Mouse (Mus musculus) heart, postnatal 14 days (tissue): ENCODE measurements around the gene Prps1l1. TPM values are rescaled to one million over a fixed set of nuclear protein-coding genes. Genes with fewer than 3 reads are reported as not detected.

Experiments used
- DNase-seq, 2 experiments: peaks; one replicate each; pipeline ENCODE4 v3.0.0; 2021 to 2022
- intact Hi-C: fragments of 180-260 bp; cut with DNase I; formaldehyde crosslinking; loops from one replicate; pipeline ENCODE4 v1.15.1; 2025
- total RNA-seq, 2 experiments: library from RNA; stranded (reverse); gene quantifications; 2 replicates each; pipeline ENCODE4 v1.2.3; 2021

Gene Prps1l1
- total RNA-seq, 2 experiments from 2014 or later = not detected

DNA sequence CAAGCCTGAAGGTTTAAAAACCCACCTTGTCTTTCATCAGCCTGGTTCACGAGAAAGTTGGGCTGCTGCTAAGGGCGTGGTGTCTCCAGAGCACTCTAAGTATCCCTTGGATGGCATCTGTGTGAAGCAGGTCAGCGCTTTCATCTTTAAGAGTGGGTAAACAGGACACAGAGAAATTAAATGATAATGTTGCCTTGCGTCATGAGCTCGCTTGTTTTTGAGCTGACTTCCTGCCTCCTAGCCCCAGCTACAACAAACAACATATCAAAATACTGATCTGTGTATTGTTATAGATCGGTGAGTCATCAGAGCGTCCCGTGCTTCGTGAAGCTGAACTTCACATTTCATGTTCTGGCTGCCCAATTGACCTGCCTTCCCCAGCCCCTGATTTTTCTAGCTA is 36.7 kb downstream of the Prps1l1 start:
- DNase-seq = no peak
- intact Hi-C loops = no loop called here

DNA sequence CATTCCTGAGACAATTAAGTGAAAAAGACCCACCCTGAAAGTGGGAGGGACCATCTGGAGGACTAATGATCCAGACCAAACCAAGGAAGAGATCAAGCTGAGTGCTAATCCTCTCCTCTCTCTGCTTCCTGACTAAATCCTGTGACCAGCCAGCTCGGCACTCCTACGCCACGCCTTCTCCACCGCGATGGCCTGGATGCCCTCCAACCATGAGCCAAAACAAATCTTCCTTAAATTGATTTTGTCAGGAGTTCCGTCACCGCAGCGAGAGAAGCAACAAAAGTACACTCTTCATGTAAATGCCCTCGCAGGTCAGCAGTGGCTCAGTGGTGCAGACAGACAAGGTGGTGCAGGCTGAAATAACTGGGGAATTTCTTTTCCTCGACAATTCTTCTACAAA is 37.5 kb downstream of the Prps1l1 start:
- DNase-seq = no peak
- intact Hi-C loops = no loop called here

DNA sequence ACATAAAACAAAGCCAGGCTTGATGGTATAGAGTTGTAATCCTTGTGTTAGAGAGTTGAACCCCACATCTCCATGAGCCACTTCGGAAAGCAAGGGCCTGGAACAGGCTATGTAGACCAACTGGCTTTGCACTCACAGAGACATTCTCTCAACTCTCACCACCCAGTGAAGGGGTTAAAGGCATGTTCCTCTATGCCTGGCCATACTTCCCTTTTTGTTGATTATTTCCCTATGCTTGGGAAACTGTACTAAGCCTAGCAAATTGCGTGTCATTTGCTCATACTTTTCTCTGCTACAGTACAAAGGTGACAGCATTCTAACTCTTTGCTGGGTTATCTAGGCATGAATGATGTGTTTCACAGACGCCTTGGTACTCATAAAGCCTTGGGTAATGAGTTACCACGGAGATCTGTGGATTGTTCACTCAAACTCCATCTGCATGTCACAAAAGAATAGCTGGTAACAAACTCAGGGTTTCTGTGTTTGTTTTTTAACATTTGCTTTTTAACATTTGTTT is 41.4 kb downstream of the Prps1l1 start:
- intact Hi-C loops = no loop called here
- no peak for DNase-seq

DNA sequence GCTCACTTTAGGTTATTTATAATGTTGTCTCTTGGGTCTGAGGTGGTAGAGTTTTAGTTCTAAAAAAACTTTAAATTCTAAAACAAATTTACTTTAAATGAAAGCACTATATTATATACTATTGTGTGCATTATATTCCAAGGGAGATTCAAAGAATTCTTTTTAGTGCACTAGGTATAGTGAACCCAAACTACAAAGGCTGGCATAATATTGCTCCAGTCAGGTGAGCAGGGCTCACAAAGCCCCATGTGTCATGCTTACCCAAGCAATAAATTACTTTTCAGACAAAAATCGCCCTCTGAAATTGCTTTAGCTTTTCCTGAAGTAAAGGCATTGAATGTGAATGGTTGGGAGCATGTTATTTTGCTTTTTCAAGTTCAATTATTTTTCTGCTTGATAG is 43.0 kb downstream of the Prps1l1 start:
- intact Hi-C loops = no loop called here

More for the DNA sequence above, 43.0 kb downstream of the Prps1l1 start:
- no peak for DNase-seq

Other genes with a start within 250 kb of the Prps1l1 start
- 10 to 100 TPM; 17.0 to 21.0 TPM for gene Hdac9, start 67.7 kb upstream of the Prps1l1 start, total RNA-seq
- gene Snx13, start 62.4 kb downstream of the Prps1l1 start, total RNA-seq = 10 to 100 TPM; 60.4 to 64.3 TPM